Mouse (Mus musculus): Measurements from ENCODE around the gene Nip7.

DNA sequence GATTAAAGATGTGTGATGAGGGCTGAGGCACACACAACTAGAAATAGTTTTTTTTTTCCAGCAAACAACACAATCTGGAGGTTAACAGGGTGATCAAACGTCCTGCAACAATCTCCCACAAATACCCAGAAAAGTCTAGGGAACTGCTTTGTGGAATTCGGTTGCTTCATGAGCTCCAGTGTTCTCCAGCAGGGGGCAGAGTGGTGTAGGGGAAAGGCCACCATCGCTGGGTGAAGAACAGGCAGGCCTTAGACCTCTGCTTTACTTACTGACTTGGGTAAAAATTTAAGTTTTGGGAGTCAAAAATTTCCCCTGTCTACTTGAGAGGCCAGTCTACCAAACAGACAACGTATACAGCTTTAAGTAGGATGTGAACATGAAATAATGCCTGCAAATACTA, 47.9 kb downstream of the Nip7 start:
- TF ChIP-seq MAFK (IDR thresholded peaks at IDR 0.05; ENCODE audit: insufficient replicate concordance, low read length), result no peak
- TF ChIP-seq EP300 (IDR thresholded peaks at IDR 0.05; ENCODE audit: low read length), result no peak
- no peak for TF ChIP-seq POLR2A (IDR thresholded peaks at IDR 0.05; ENCODE audit: low read depth, low read length)
- peak; percentile 74 to 87 for TF ChIP-seq CTCF (conservative IDR thresholded peaks at IDR 0.05 in 1 of 2, IDR thresholded peaks at IDR 0.05 in 1 of 2; ENCODE audit: low read depth in 2 of 2, low read length in 2 of 2)
- no peak for TF ChIP-seq E2F4 (IDR thresholded peaks at IDR 0.05; ENCODE audit: insufficient replicate concordance, low read depth, low read length)
- TF ChIP-seq CHD1 (IDR thresholded peaks at IDR 0.05; ENCODE audit: low read depth, low read length), result no peak
- TF ChIP-seq NELFE (IDR thresholded peaks at IDR 0.05; ENCODE audit: low read depth, low read length), result no peak
- TF ChIP-seq MAX (IDR thresholded peaks at IDR 0.05; ENCODE audit: low read length), result no peak
- TF ChIP-seq SMC3 (IDR thresholded peaks at IDR 0.05; ENCODE audit: low read depth, low read length), result peak; percentile 68
- TF ChIP-seq MXI1 (IDR thresholded peaks at IDR 0.05; ENCODE audit: low read depth, low read length), result no peak
- no peak for TF ChIP-seq KAT2A (IDR thresholded peaks at IDR 0.05; ENCODE audit: insufficient replicate concordance, low read length)

Measured in CH12.LX (cell line).